Mouse (Mus musculus): ENCODE data around the gene Pde3a.

- no peak for TF ChIP-seq CTCF (IDR thresholded peaks at IDR 0.05; ENCODE audit: insufficient read depth, low read length)
- no peak for TF ChIP-seq POLR2A (IDR thresholded peaks at IDR 0.05; ENCODE audit: borderline replicate concordance, extremely low read depth, low read depth, low read length)
These were observed 22.5 kb downstream of the Pde3a start for GRCm38 (mm10) chr6:141271579-141271978.
